Mouse (Mus musculus) erythroblast, embryonic 14.5 days (primary cell): ENCODE measurements around the gene Cyth4.

Source experiments
- GATA1 ChIP-seq: IDR thresholded peaks from 2 replicates; pipeline ENCODE4 v1.6.1; 2012; ENCODE audit warnings: low read length, inconsistent platforms, mixed read lengths
- TAL1 ChIP-seq: IDR thresholded peaks from 3 replicates; pipeline ENCODE4 v1.6.1; 2012; ENCODE audit warnings: low read length, inconsistent platforms, mixed read lengths

- no peak for TF ChIP-seq GATA1
- TF ChIP-seq TAL1, result no peak
These were observed 31.9 kb upstream of the Cyth4 start for GRCm38 (mm10) chr15:78564764-78565435.
